Mouse (Mus musculus): ENCODE measurements around the gene Slc17a5.

The Slc17a5 gene

GRCm38 (mm10) chr9:78559479-78559878, 28.4 kb downstream of the Slc17a5 start:
- no peak for DNase-seq (ENCODE audit: low spot score)

- no peak for DNase-seq (ENCODE audit: low spot score)
Measured at GRCm38 (mm10) chr9:78558586-78559214, 29.1 kb downstream of the Slc17a5 start.

DNA sequence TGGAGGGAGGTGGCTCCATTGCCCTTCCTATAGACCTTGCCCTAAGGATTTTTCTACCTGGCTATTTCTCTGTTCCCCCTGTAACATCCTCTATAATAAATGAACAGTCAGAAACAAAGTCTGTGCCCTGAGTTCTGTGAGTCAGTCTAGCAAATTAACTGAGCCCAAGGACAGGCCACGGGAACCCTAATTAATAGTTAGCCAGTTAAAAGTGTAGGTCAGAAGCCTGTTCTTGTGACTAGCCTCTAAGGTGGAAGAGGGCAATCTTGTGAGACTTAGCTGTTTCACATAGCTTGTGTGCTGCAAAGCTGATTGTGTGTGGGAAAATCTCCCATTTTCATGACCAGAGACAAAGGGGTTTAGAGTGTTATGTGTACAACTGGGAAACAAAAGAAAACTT, 30.8 kb downstream of the Slc17a5 start:
- DNase-seq (ENCODE audit: low spot score), result no peak

GRCm38 (mm10) chr9:78552984-78553383, 34.9 kb downstream of the Slc17a5 start:
- DNase-seq (ENCODE audit: low spot score), result peak; percentile 86

DNA sequence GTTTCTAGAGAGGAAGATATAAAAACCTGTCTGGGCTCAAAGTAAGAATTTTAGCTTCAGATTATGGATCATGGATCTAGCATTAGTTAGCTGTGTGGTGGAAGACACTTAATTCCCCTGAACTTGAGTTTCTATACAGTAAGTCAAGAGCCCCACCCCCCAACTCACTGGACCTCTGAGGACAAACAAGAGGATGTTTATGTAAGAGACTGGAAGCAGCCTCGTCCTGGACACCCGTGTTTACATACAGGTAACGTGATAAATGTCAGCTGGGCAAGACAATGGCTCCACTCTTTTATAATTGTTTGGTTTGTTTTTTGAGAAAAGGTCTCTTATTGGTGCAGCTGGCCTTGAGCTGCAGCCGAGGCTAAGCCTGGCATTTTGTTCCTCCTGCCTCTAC, 36.1 kb downstream of the Slc17a5 start:
- DNase-seq (ENCODE audit: low spot score), result no peak

DNA sequence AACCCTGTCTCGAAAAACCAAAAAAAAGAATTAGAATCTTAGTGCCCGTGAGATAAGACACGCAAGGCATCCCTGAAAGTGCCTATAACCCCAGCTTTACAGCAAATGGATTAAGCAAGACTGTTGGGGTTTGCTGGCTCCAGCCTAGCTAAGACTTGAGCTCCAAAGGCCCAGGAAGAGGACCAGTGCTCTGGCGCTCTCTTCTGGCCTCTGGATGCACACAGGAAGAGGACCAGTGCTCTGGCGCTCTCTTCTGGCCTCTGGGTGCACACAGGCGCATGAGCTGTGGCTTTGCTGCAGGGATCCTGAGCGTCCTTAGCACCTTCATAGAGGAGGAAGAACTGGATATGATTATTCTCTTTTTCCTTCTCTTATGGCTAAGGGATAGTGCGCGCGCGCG, 40.1 kb downstream of the Slc17a5 start:
- no peak for DNase-seq (ENCODE audit: low spot score)

- no peak for DNase-seq (ENCODE audit: low spot score)
Measured at GRCm38 (mm10) chr9:78546944-78547343, 40.9 kb downstream of the Slc17a5 start.

DNA sequence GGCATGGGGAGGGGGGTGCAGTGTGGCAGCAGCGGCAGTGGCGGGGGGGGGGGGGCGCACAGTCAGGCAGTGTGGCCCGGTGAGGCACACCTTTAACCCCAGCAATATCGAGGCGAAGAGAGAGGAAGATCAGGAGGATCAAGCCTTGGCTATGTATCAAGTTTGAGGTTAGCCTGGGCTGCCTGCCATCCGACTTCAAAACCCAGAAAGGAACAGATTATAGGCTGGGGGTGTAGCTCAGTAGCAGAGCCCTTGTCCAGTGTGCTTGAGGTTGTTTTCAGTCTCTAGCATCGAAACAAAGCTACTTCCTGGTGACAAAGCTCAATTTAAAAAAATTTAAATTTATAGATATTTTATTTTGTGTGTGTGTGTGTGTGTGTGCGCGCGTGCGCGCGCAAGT, 46.1 kb downstream of the Slc17a5 start:
- DNase-seq (ENCODE audit: low spot score), result no peak

DNA sequence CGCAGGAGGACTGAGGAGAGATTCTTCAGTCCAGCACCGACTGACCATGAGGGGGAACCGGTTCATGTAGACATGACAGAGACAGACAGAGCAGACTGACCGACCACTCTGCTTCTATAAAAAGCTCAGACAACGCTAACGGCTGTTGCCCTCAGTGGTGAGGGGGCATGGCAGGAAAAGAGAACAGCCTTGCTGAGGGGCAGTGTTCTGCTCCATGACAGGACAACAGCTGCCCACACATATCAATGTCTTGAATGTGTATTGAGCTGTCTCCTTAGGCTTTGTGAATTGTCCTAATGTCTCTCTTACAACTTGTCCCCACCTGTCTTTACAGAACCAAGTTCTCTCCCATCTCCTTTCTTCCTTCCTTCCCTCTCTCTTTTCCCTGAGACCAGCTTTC, 49.4 kb downstream of the Slc17a5 start:
- no peak for DNase-seq (ENCODE audit: low spot score)

DNA sequence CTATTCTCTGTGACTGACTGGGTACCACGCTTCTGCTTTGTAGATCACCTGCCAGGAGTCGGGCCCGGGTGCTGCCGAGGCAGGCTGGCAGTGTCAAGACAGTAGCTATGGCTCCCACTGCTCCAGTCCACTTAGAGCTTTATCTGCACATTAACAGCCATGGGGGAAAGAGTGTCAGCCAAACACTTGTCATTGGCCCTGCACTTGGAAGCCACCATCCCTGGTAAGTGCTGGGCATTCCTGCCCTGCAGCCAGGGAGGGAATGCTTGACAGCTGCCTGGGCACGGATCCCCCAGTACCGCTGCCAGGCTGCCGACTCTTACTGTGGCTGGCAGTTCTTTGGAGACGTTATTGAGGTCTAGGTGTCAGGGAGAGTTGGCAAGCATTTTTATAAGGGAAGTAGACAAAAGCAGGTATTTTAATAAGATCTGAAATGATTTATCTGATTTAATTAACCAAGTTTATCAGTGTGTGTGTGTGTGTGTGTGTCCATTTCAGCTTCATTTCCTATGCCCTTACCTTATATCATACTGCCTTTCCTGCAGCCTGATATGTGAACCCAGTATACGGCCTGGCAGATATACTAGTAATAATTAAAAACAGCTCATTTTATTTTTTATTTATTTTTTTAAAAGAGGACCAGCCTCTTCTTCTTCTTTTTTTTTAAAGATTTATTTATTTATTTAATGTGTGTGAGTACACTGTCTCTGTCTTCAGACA, 50.5 kb downstream of the Slc17a5 start:
- no peak for DNase-seq (ENCODE audit: low spot score)

GRCm38 (mm10) chr9:78534606-78535005, 53.2 kb downstream of the Slc17a5 start:
- DNase-seq (ENCODE audit: low spot score), result no peak

DNA sequence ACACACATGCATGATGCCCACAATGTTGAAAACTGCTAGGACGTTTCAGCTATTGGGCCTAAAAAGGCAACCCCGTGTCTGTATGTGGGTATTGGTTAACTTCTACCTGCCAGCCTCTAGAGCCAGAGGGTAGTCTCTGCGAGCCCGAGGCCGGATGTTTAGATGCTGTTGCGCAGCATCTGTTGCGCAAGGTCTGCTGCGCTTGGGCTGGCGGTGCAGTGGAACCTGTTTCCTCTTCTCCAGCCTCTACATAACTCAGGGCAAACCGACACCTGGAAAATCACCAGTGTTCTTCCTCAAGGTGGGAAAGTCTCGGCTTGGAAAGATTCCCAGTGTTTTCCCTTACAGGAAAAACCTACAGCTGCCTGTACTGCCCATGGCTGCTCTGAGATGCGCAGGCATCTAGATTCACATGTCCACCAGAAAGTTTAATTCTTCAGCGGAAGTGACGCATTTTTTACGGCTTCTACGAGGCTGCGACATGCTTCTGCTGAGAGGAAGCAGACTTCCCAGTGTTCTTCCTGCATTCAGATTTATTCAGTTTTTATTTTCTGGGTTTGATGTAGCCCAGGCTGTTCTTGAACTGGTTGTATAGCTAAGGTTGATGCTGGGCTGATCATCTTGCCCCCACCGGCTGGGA, 54.4 kb downstream of the Slc17a5 start:
- DNase-seq (ENCODE audit: low spot score), result peak; percentile 50

DNA sequence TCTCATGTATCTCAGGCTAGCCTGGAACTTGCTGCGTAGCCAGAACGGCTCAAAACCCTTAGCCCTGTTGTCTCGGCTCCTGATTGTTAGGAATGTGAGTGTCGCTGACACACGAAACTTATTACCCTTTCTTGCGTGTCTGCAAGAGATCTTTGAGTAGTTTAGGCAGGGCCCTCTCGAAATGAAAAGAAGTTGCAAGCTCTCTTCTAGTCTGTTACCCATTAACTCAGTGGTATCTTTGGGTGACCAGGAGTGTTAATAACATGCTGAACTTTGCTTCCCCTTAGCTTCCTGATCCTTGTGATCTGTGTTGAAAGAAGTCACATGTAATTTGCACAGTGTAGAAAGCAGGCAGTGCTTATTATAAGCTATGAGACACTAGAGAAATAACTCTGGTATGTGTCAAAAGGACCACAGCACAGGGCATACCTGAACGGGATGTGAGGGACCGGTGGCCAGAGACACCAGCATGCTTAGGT, 55.5 kb downstream of the Slc17a5 start:
- no peak for DNase-seq (ENCODE audit: low spot score)

- DNase-seq (ENCODE audit: low spot score), result no peak
Measured at GRCm38 (mm10) chr9:78531816-78532215, 56.0 kb downstream of the Slc17a5 start.

DNA sequence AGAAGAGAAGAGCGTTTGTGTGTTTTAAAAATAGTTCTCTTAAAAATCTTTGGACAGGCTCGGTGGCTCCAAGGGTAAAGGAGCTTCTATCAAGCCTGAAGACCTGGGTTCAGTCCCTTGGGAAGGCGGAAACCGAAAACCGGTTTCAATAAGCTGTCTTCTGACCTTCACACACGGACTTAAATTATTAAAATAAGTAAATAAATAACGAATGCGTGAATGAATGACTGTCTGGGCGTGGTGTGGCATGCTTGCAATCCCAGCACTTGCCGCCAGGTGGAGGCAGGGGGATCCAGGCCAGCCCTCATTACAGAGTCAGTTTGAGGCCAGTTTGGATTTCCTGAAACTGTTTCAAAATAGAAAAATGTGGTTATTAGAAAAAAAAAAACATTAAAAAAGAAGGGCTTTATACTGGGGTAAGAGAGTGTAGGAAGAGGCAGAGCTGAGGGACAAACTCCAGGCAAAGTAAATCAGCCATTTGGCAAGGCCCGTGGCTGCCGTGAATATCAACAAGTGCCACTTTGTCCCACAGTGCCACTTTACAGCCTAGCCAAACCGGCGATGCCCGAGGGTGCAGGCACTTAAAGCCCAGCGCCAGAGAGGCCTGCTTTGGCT, 60.0 kb downstream of the Slc17a5 start:
- DNase-seq (ENCODE audit: low spot score), result peak; percentile 85

- peak; percentile 85 for DNase-seq (ENCODE audit: low spot score)
Measured at GRCm38 (mm10) chr9:78527301-78527761, 60.5 kb downstream of the Slc17a5 start.

DNA sequence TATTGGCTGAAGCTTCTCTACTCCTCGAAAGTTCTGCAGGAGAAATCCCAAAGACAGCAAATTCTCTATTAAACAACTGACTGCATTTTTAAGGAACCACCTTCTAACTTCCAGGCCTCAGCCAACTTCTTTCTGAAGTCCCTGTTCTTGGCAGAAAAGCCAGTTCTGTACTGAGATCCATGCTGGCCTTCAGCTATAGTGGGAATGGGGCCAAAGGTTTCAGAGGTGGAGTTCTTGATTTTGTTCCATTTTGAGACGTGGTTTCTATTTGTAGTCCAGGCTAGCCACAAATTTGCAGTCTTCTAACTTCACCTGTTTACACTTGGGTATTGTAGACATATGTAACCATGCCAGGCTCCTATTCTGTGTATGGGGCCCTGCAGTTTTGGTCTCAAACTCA, 61.6 kb downstream of the Slc17a5 start:
- no peak for DNase-seq (ENCODE audit: low spot score)

GRCm38 (mm10) chr9:78525451-78526135, 62.2 kb downstream of the Slc17a5 start:
- no peak for DNase-seq (ENCODE audit: low spot score)

- DNase-seq (ENCODE audit: low spot score), result no peak
Measured at GRCm38 (mm10) chr9:78521689-78522088, 66.2 kb downstream of the Slc17a5 start.

DNA sequence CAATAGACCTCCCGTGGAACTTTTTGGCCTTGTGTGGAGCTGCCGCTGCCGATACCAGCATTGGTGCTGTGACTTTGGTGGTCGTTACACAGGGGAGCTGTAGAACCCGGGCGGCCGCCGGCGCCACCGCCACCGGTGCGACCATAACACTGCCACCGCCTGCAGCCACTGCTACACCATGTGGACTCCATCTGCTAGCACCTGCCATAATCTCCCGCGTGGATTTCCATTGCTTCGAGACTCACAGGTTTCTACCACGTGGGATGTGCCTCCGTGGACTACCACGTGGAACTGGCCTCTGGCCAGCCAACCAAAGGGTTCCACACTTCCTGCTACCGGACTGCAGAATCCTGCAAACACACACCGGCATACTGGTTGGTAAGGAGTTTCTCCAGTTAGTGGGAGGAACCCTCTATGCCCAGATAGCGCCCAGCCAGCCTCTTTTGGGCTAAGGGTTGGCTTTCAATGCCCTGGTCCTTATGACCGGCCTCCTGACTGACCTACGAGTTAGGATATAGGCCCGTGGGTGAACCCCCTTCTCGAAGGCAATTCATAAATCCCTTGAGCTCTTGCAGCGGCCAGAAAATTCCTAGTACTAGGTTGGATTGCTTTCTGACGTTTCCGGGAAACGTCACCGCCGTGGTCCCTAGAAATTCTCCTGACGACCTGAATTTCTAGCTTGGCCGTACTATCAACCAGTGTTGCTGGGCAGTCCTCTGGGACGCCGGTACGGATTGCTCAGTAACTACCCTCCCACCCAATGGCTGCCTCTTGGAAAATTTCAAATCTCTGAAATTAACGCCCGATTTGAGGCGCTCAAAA, 66.8 kb downstream of the Slc17a5 start:
- peak; percentile 40 for DNase-seq (ENCODE audit: low spot score)

- DNase-seq (ENCODE audit: low spot score), result no peak
Measured at GRCm38 (mm10) chr9:78520127-78520779, 67.6 kb downstream of the Slc17a5 start.

Measured in urinary bladder, postnatal 25 days (tissue).